ENCODE assay signal across 9 mouse cellular contexts in genomic region chr2:72038235-72038634, GRCm38 (mm10). TPM values are rescaled to one million over a fixed set of nuclear protein-coding genes. Genes with fewer than 3 reads are reported as not detected.
A peak's percentile ranks its signal among the peaks of the same experiment; 100 is the strongest.
DNase-seq lines count a peak whose midpoint lies in the region; ATAC-seq and TF ChIP-seq lines count a peak whose summit lies in the region.
"Had no signal": no experiment of that assay in that cellular context is flagged by ENCODE, and none has a peak within 500 bp of the region (broad histone marks: within the 10 kb centered on the region; RNA-seq: fewer than 3 reads in every experiment).

No protein-coding gene starts in this region.

- intact Hi-C loops in heart, postnatal 10 days (cut with DNase I): loop anchor here (1.0 to 10.0 kb wide), 5 partner anchors 81 to 357 kb away; no protein-coding TSS in a partner anchor

- peak; percentile 1 for TF ChIP-seq CTCF in ES-Bruce4 (IDR thresholded peaks at IDR 0.05; ENCODE audit: low read depth, low read length)

- 14% methylated on average over 1 of the region's 1 CpGs for WGBS in lung, embryonic 16.5 days

- H3K4me2 ChIP-seq in lung, embryonic 16.5 days (ENCODE audit: low read depth, low read length): peak overlapping the region; percentile 20; the same call in 1 of the 2 replicates

- H3K36me3 ChIP-seq in ES-Bruce4 (ENCODE audit: control insufficient read depth, insufficient read depth, low read length, poor library complexity, severe bottlenecking): no peaks in the 10 kb centered on the region
- H3K36me3 ChIP-seq in lung, embryonic 16.5 days (ENCODE audit: control insufficient read depth, insufficient read depth, low read length): no peaks in the 10 kb centered on the region

- TF ChIP-seq EP300 in ES-Bruce4 (IDR thresholded peaks at IDR 0.05; ENCODE audit: insufficient read depth, low read depth, low read length): no peak

- no peak overlapping the region for H3K4me3 ChIP-seq in ES-Bruce4 (ENCODE audit: low read depth, low read length)
- no peak overlapping the region for H3K4me3 ChIP-seq in lung, embryonic 16.5 days (ENCODE audit: low read length)
- H3K4me3 ChIP-seq: megakaryocyte, embryonic 14.5 days had no signal

- TF ChIP-seq POLR2A in ES-Bruce4 (IDR thresholded peaks at IDR 0.05; ENCODE audit: insufficient read depth, low read length): no peak

- no peaks in the 10 kb centered on the region for H3K27me3 ChIP-seq in ES-Bruce4 (ENCODE audit: control insufficient read depth, insufficient read depth, low read length, poor library complexity, severe bottlenecking)
- H3K27me3 ChIP-seq in lung, embryonic 16.5 days (ENCODE audit: control insufficient read depth, insufficient read depth, low read depth, low read length): no peaks in the 10 kb centered on the region

- peak; percentile 86 for DNase-seq in adrenal gland, postnatal 36 days
- DNase-seq in fibroblast of lung, adult 2 months (ENCODE audit: low read depth): peak; percentile 76
- peak; percentile 87 to 94 for DNase-seq in heart, postnatal 10 days
- peak; percentile 73 to 91 for DNase-seq in layer of hippocampus, adult 8-10 months (ENCODE audit: low spot score in 2 of 2)
- peak; percentile 51 for DNase-seq in retina, adult 2 months (ENCODE audit: low read depth, low spot score)
- peak; percentile 54 to 73 for DNase-seq in thymus, postnatal 36 days

- no peak overlapping the region for H3K9ac ChIP-seq in ES-Bruce4 (ENCODE audit: low read depth, poor library complexity, severe bottlenecking)
- H3K9ac ChIP-seq in lung, embryonic 16.5 days (ENCODE audit: low read length): no peak overlapping the region

- no peaks in the 10 kb centered on the region for H3K4me1 ChIP-seq in ES-Bruce4 (ENCODE audit: control insufficient read depth, insufficient read depth, low read length)
- peaks cover 3% of the 10 kb centered on the region for H3K4me1 ChIP-seq in lung, embryonic 16.5 days (replicated peaks; ENCODE audit: control insufficient read depth, insufficient read depth, low read length)

- no peaks in the 10 kb centered on the region for H3K9me3 ChIP-seq in ES-Bruce4 (replicated peaks; ENCODE audit: control insufficient read depth, insufficient read depth, low read length, poor library complexity, severe bottlenecking)
- no peaks in the 10 kb centered on the region for H3K9me3 ChIP-seq in lung, embryonic 16.5 days (ENCODE audit: control insufficient read depth, low read length)

- H3K27ac ChIP-seq in ES-Bruce4 (ENCODE audit: insufficient read depth, low read length): no peak overlapping the region
- H3K27ac ChIP-seq in lung, embryonic 16.5 days (ENCODE audit: low read length): no peak overlapping the region

- ATAC-seq in lung, embryonic 16.5 days (ENCODE audit: low read depth): peak; percentile 79; the same call in 1 of the 2 replicates

RNA-seq across cellular contexts. Expression of gene Rapgef4, which starts 57.2 kb away (rescaled TPM):
- polyA plus RNA-seq in ES-Bruce4 (2011; ENCODE audit: insufficient read depth, insufficient read length, low read depth, missing spikeins): not detected in 2 replicates
- total RNA-seq in adrenal gland, postnatal 36 days (2021): 100 to 1,000 TPM; 131 to 359 TPM
- total RNA-seq in heart, postnatal 10 days (2021): 10 to 100 TPM; 14.1 to 15.0 TPM
- 100 to 1,000 TPM; 363 to 430 (median 401) TPM for total RNA-seq in layer of hippocampus, adult 8-10 months (2022)
- polyA plus RNA-seq in lung, embryonic 16.5 days (2015; fragmentation: Nextera tagmentation; extraction: Ambion mirVana): 3.7 and 6.8 TPM in 2 replicates

Comparison
In these comparisons a context has a peak if more than half of its experiments do, and no peak if none do; other contexts are left out.
1. RNA of gene Rapgef4, which starts 57.2 kb away (total RNA-seq): 363 to 430 TPM in layer of hippocampus, adult 8-10 months and 131 to 359 TPM in adrenal gland, postnatal 36 days; 14.1 to 15.0 TPM in heart, postnatal 10 days; every median in the first group is over 4 times any median in the second.
2. Peak in every context shown above with its lines, with median percentiles within 50 percentile points of each other: DNase-seq.